Mouse (Mus musculus) testis, adult 2 months (tissue): Measurements from ENCODE around the gene Hsd11b2.

Source experiments
- CTCF ChIP-seq: fragments of 200-500 bp; IDR thresholded peaks from 2 replicates; pipeline ENCODE4 v1.5.1; 2012; ENCODE audit warnings: low read depth, mild to moderate bottlenecking, inconsistent platforms, low read length, moderate library complexity; ENCODE audit not compliant: control insufficient read depth, insufficient read depth, insufficient replicate concordance
- POLR2A ChIP-seq: fragments of 200-500 bp; IDR thresholded peaks from 2 replicates; pipeline ENCODE4 v1.6.1; 2012; ENCODE audit warnings: low read depth, mild to moderate bottlenecking, inconsistent platforms, low read length, moderate library complexity; ENCODE audit not compliant: control insufficient read depth

DNA sequence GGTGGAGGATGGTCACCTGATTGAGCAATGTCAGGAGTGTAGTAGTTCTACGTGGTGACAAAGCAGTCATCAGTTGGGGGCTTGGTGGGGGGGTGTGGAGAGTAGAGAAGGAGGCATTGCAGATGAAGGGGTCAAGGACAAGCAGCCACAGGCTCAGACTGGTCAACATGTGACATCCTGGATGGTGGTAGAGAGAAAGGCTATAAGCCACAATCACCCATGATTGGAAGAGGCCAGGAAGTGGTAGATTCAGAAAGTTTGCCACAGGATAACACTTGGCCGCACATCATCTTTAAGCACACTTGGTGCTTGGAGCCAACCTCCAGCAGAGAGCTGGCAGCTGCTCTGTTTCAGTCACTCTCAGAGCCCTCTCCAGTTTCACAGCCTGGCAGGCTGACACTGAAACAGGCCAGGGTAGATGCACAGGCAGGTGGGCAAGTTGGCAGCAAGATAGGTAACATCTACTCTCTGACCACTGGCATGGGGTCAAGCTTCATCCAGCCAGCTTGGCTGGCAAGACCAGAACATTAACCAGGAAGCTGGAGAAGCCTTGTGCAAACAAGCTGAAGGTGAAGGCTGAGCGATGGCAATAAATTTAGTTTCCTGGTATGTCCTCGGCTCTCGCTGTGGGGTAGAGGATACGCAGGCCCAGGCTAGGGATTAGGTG is 18.6 kb downstream of the Hsd11b2 start:
- TF ChIP-seq POLR2A, result no peak
- TF ChIP-seq CTCF, result no peak
